Mouse (Mus musculus) bone marrow macrophage, adult 2 months (primary cell): ENCODE results near the gene Ak2.

Experiments
- CTCF ChIP-seq: IDR thresholded peaks from 2 replicates; pipeline ENCODE4 v1.5.1; 2012; ENCODE audit warnings: low read depth, mild to moderate bottlenecking, low read length, moderate library complexity
- POLR2A ChIP-seq: IDR thresholded peaks from 2 replicates; pipeline ENCODE4 v1.6.1; 2012; ENCODE audit warnings: mild to moderate bottlenecking, low read depth, low read length, borderline replicate concordance

GRCm38 (mm10) chr4:129011604-129012121, 19.9 kb downstream of the Ak2 start:
- TF ChIP-seq CTCF (no peak), POLR2A (no peak)
